Comparison of ENCODE assay signal across 8 mouse cellular contexts in the genomic region with DNA sequence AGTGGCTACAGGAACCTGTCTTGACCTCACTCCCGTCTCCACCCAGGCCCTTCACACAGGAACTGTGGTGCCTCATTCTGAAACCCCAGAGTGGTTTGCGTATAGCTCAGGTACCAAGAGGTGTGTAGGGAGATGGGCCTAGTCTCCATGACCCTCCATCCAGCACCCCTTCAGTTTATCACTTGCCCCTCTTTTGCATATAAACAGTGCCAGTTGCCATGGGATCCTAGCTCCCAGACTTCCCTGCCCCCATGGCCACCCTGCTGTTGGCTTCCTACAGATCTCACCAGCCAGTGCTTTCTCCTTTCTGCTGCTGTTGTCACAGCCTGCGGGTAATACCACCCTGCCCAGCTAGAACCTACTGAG. TPM values are rescaled to one million over a fixed set of nuclear protein-coding genes. Genes with fewer than 3 reads are reported as not detected.
A peak's percentile ranks its signal among the peaks of the same experiment; 100 is the strongest.
DNase-seq lines count a peak whose midpoint lies in the region; ATAC-seq lines count a peak whose summit lies in the region.

No protein-coding gene starts in this region.

- DNase-seq in cerebellum, adult 9-11 months, result peak; percentile 53
- no peak for DNase-seq in cerebellum, adult 18-20 months
- DNase-seq in urinary bladder, adult 18-20 months (ENCODE audit: low spot score in 2 of 2), result no peak
- DNase-seq in lung, postnatal 10 days, result no peak
- no peak for DNase-seq in adrenal gland, adult 8-10 months

- peak overlapping the region; percentile 100 for H3K27ac ChIP-seq in heart, embryonic 16.5 days (ENCODE audit: low read length)
- peak overlapping the region; percentile 47; the same call in 1 of the 2 replicates for H3K27ac ChIP-seq in macrophage

- peak; percentile 43 for ATAC-seq in CD4-positive, CD25-positive, alpha-beta regulatory T cell, adult 4 months
- ATAC-seq in heart, embryonic 16.5 days (replicated peaks; ENCODE audit: extremely low read depth, insufficient read depth, low FRiP score), result no peak

- no peak overlapping the region for H3K4me3 ChIP-seq in heart, embryonic 16.5 days (ENCODE audit: low read length)
- no peak overlapping the region for H3K4me3 ChIP-seq in macrophage (ENCODE audit: inconsistent target)

- peaks cover 65% of the 10 kb centered on the region for H3K4me1 ChIP-seq in heart, embryonic 16.5 days (ENCODE audit: control insufficient read depth, insufficient read depth, low read length)

- peaks cover 5% of the 10 kb centered on the region for H3K36me3 ChIP-seq in heart, embryonic 16.5 days (ENCODE audit: control insufficient read depth, insufficient read depth)
- peaks cover 13% of the 10 kb centered on the region; the same call in 1 of the 2 replicates for H3K36me3 ChIP-seq in macrophage (ENCODE audit: inconsistent target)

- H3K9ac ChIP-seq in heart, embryonic 16.5 days (ENCODE audit: low read length), result peak overlapping the region; percentile 80

- H3K4me2 ChIP-seq in heart, embryonic 16.5 days (ENCODE audit: low read depth, low read length), result peak overlapping the region; percentile 77

- H3K9me3 ChIP-seq in heart, embryonic 16.5 days (replicated peaks; ENCODE audit: control insufficient read depth, low read length), result no peaks in the 10 kb centered on the region

- 58% methylated on average over 3 of the region's 3 CpGs for WGBS in heart, embryonic 16.5 days
- 62% methylated on average over 3 of the region's 3 CpGs for WGBS in macrophage (ENCODE audit: missing documents)

- peaks cover 100% of the 10 kb centered on the region for H3K79me2 ChIP-seq in macrophage (ENCODE audit: inconsistent target)

- no peaks in the 10 kb centered on the region for H3K27me3 ChIP-seq in heart, embryonic 16.5 days (ENCODE audit: control insufficient read depth, insufficient read depth, low read length)

RNA-seq across cellular contexts. Expression of a gene that starts 8.8 kb away (rescaled TPM):
- 10 to 100 TPM; 30.9 to 36.1 TPM for polyA plus RNA-seq in CD4-positive, CD25-positive, alpha-beta regulatory T cell, adult 4 months (2017; shearing (Covaris generic))
- 40.5 and 44.7 TPM in 2 replicates for polyA plus RNA-seq in heart, embryonic 16.5 days (2015; fragmentation: Nextera tagmentation; extraction: Ambion mirVana)
- total RNA-seq in macrophage (2018; cell fraction: chromatin; rRNA removed), result 100 to 1,000 TPM in 17 of 26 experiments, 10 to 100 TPM in 9; 29.4 to 174 (median 111) TPM
- 10 to 100 TPM; 29.8 to 74.5 (median 47.8) TPM for total RNA-seq in macrophage (2018; cell fraction: cytosol; rRNA removed)
- total RNA-seq in macrophage (2018; cell fraction: nucleus; rRNA removed), result 100 to 1,000 TPM in 10 of 26 experiments, 10 to 100 TPM in 16; 36.8 to 163 (median 85.6) TPM
- polyA plus RNA-seq in macrophage (2018), result 37.8 to 68.1 TPM (median 46.3 TPM) in 3 replicates
- 100 to 1,000 TPM in 1 of 4 experiments, 10 to 100 TPM in 3; 82.0 to 111 (median 89.0) TPM for total RNA-seq in adrenal gland, adult 8-10 months (2022)
